Mouse (Mus musculus) left cerebral cortex, adult 11 months (tissue): ENCODE results near the gene Hamp2.
"Not testable (repeated sequence)": the region's sequence is repeated elsewhere in the genome, so short reads cannot be mapped to it uniquely, and the experiment has no call there.

Experiments
- DNase-seq: peaks from one replicate; pipeline ENCODE4 v3.0.0; 2022; ENCODE audit warnings: low spot score

Hamp2 gene

DNA sequence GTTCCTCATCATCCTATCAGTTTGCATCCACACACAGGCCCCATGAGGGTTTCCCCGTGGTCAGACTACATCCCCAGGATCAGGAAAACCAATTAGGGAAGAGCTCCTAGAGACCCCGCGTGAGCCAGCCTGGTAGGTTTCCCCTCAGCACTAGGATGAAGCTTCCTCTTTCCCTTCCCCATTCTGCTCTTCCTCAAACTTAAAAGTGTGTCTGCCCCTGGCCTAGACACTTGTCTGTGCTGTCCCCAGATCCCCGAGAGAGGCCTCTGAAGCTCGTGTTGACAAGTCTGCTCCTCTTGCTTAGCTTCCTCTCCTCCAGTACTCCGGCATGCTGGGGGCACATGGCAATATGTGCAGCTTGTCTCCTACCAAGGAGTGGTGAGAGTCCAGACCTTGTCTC lies 29.0 kb upstream of the Hamp2 start:
- no peak for DNase-seq

DNA sequence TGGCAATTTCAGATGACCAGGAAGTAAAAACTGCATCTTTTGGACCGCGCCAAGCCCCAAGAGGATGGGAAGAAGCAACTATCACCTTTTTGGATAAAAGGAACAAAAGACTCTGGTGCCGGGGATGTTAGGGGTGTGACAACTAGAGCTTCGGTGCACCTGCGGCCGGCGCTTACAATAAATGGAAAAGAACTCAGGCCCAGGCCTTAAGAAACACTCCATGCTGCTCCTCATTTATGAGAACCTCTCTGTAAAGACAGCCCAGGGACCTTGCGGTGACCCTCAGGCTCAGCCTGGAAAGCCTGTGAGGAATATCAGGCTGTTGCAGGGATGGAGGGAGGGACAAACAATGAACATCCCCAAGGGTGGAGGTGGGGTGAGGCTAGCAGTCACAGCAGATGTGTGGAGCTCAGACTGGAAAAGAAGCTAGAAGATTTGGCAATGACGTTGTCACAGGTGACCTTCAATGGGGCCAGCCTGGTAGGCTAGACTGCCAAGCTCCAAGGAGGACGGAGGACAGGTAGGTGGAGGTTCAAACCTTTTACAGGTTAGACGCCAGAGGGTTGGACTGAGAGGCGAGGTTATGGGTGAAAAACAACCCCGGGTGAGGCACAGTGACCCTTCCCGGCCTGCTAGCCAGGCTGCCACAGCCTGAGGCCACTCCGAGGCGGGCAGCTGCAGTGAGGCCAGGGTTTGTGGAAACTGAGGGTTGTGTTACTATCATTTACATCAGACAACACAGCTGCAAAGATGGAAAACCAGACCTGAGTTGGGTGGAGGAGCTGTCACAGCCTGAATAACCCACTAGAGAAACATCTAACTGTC lies 28.2 kb upstream of the Hamp2 start:
- DNase-seq, result no peak

DNA sequence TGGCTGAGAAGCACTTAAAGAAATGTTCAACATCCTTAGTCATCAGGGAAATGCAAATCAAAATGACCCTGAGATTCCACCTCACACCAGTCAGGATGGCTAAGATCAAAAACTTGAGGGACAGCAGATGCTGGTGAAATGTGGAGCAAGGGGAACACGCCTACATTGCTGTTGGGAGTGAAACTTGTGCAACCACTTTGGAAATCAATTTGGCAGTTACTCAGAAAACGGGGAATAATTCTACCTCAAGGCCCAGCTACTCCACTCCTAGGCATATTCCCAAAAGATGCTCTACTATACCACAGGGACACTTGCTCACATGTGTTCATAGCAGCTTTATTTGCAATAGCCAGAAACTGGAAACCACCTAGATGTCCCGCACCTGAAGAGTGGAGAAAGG lies 25.4 kb upstream of the Hamp2 start:
- not testable (repeated sequence) for DNase-seq

DNA sequence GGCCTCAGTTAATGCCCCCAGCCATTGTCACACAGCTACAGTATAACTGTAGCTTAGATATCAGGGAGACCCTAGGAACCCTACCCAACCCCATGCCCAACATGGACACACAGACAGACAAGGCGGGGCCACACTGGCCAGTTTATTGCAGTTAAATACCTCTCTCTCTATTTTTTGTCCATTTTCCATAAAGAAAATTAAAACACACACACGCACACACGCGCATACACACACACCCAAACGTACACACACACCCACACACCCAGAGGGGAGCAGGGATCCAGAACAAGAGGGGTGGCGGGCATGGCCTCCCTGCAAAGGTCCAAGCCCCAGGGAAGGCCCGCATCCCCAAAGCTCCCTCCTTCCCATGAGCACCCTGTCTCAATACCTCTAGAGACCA lies 21.4 kb upstream of the Hamp2 start:
- DNase-seq, result no peak

DNA sequence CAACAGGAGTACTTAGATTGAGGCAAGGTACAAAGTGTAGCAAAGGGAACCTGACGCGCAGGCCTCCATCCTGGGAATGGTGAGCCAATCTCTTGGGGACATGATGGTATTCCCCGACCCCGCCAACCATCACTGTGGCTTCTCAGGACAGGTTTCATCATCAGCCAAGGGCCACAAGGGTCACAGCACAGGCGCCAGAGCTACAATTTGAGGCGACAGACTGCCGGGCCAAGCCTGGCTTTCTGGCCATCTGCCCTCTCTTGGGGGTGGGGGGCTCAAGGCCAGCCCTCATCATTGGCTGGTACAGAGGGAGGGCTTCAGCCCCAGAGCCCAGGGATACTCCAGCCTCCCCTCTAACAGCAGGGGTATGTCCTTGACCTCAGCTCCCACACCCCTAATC lies 21.0 kb upstream of the Hamp2 start:
- DNase-seq, result not testable (repeated sequence)

DNA sequence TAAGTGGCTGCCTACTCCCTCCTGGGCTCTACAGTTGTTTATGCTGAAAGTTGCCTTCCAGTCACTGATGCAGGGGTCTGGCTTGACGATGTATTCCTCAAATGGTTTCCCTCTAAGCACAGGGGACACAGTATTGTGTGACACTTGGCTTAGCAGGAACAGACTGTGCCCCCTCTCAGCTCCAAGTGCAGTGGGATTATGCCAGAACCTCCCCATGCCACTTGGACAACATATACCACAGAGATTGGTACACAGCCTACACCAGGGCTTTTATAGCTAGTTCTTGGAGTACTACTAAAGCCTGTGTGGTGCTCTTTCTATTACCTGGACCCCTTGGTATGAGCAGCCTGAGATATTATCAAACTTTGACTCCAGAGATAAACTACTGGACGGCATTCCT lies 20.2 kb upstream of the Hamp2 start:
- DNase-seq, result not testable (repeated sequence)

DNA sequence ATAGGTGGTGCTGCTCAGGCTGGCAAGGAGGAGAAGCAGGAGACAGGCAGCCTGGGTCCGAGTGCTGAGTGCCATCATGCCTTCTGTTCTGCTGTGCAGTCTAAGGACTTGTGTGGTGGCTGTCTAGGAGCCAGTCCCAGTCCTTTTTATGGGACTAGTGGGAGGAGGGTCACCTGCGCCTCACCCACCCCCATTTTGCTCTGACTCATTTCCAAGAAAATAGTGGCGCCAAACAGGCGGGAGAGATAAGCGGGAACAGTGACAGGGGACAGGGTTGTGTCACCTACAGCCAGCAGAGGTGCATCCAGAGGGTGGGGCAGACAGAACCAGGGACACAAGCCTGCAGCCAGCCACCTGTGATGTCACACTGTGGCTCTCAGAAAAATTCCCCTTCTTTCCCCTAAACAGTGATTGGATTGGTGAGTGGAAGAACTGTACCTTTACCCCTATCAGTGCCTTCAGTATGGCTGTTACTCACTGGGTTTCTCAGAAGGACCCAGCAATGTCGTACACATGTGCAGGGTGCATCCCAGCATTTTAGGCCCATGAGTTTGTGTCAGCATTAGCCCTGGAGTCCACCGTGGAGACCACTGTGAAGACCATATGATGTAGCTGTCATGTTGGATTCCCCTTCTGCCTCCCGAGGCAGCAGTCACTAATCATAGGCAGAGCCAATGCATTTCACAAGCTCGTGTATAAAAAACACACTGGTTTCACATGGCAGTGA lies 19.6 kb upstream of the Hamp2 start, which contains the start of gene Hamp:
Gene Hamp (minus strand): TSS at position 124 of the 727 bp plus-strand sequence.
- no peak for DNase-seq

DNA sequence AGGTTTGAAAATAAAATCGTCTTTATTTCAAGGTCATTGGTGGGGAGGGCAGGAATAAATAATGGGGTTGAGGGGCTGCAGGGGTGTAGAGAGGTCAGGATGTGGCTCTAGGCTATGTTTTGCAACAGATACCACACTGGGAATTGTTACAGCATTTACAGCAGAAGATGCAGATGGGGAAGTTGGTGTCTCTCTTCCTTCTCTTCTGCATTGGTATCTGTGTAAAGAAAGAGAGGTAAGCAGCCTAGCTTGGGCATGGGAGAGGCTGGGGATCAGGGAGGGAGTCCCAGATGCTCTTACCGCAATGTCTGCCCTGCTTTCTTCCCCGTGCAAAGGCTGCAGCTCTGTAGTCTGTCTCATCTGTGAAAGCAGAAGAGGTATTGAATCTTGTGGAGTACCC lies 17.9 kb upstream of the Hamp2 start:
- not testable (repeated sequence) for DNase-seq

DNA sequence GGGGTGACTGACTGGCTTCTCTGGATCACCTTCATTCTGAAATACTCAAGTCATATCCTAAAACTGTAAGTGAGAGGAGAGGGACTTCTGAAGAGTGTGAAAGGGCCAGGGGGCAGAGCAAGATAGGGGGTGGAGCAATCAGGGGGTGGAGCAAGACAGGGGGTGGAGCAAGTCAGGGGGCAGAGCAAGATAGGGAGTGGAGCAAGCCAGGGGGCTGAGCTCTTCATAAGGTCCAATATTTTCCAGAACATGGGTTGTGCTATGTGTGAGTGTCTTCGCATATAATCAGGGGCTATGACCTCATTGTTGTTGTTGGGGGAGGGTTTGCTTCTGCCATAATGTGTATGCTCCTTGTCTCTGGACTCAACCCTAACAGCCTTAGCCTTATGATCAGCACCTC lies 15.6 kb upstream of the Hamp2 start:
- DNase-seq, result not testable (repeated sequence)

DNA sequence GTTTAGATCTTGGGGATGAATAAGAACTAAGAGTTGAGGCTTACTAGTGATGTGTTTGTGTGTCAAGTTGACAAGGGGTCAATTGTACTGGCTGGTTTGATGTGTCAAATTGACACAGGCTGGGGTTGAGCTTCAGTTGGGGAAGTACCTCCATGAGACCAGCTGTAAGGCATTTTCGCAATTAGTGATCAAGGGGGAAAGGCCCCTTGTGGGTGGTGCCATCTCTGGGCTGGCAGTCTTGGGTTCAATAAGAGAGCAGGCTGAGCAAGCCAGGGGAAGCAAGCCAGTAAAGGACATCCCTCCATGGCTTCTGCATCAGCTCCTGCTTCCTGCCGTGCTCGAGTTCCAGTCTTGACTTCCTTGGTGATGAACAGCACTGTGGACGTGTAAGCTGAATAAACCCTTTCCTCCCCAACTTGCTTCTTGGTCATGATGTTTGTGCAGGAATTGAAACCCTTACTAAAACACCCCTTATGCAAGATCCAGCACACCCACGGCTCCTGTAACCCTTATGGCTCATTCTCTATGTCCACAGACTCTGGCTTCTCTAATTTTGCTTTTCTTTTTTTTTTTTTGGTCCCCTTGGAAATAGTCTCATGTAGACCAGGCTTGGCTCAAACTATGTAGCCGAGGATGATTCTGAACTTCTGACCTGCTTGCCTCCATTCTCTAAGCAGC lies 11.1 kb upstream of the Hamp2 start:
- DNase-seq, result not testable (repeated sequence)

DNA sequence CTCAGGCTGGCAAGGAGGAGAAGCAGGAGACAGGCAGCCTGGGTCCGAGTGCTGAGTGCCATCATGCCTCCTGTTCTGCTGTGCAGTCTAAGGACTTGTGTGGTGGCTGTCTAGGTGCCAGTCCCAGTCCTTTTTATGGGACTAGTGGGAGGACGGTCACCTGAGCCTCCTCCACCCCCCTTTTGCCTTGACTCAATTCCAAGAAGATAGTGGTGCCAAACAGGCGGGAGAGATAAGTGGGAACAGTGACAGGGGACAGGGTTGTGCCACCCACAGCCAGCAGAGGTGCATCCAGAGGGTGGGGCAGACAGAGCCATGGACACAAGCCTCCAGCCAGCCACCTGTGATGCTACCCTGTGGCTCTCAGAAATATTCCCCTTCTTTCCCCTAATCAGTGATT lies 410 bp downstream of the Hamp2 start:
- DNase-seq, result no peak

DNA sequence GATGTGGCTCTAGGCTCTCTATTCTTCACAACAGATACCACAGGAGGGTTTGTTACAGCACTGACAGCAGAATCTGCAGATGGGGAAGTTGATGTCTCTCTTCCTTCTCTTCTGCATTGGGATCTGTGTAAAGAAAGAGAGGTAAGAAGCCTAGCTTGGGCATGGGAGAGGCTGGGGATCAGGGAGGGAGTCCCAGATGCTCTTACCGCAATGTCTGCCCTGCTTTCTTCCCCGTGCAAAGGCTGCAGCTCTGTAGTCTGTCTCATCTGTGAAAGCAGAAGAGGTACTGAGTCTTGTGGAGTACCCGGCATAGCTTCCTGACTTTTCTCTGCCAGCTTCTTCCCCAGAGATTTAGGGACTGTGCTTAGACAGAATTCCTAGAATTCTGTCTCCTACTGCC lies 2.0 kb downstream of the Hamp2 start:
- DNase-seq, result not testable (repeated sequence)

DNA sequence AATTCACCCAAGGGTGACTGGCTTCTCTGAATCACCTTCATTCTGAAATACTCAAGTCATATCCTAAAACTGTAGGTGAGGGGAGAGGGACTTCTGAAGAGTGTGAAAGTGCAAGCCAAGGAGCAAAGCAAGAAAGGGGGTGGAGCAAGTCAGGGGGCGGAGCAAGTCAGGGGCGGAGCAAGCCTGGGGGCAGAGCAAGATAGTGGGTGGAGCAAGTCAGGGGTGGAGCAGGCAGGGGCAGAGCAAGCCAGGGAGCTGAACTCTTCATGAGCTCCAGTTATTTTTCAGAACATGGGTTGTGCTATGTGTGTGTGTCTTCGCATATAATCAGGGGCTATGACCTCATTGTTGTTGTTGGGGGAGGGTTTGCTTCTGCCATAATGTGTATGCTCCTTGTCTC lies 4.3 kb downstream of the Hamp2 start:
- DNase-seq, result no peak

DNA sequence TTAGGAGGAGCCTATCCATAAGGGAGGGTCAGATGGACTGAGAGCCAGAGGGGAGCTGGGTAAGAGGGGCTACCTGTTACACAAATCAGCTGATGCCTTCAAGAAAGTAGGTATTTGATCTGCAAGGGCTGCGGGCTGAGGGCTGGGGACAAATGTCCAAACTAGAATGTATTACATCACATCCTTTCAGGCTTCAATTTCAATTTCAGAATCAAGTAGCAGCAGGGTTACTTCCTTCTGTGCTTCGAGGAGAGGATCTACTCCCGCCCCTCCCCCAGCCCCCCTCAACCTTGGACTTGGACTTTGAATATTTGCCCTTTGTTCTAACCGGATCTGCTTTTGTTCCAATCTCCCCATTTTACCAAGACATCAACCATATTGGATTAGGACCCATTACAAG lies 7.3 kb downstream of the Hamp2 start:
- no peak for DNase-seq

DNA sequence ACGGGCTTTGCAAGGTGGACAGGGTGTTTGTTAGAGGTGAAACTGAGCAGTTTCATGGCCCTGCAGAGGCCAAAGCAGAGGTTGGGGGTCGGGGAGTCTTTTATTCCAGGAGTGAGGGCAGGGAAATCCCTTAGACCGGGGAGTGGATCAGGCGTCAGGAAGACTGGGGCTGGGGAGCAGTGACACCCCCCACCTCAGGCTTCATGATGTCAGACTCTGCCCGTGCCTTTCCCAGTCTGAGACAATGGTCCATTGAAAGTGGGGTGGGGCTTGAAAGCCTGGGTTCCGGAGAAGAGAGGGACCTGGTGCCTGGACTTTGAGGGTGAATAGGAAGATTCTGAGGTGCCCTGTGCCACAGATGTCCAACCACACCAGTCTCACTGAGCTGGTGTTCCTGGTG lies 7.8 kb downstream of the Hamp2 start:
- DNase-seq, result peak; percentile 40

DNA sequence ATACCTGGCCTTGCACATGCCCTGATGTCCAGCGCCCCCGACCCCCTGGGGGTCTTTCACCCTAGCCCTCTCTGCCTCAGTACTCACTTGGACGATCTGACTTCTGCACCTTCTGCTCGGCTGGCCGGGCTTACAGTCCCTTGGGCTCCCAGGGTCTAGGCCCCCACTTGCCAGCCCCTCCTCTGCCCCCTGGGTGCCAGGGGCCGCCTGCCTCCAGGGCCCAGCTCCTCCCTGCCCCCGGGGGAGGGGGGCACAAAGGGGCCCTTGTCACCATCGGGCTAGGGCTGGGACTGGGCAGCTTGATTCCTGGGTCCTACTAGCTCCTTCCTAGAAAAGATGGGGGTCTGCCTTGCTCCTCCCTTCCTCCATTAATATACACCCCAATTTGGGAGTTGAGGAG lies 9.7 kb downstream of the Hamp2 start, which contains the start of gene Mag:
Gene Mag (minus strand): TSS at position 142 of the 400 bp plus-strand sequence.
- peak; percentile 39 for DNase-seq

DNA sequence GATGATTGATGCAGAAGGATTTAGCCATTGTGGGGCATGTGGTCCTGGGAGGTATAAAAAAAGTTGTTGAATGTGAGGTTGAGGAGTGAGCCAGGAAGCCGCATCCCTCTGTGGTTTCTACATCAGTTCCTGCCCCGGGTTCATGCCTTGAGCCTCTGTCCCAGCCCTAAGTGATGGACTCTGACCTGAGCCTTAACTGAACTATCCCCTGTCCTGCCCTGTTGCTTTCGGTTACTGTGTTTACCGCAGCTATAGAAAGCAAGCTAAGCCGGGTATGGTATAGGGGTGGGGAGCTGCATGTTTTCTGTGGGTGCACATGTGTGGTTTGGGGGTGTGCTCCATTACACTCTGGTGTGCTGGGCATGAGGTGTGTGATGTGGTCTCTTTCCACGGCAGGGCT lies 14.7 kb downstream of the Hamp2 start:
- no peak for DNase-seq

DNA sequence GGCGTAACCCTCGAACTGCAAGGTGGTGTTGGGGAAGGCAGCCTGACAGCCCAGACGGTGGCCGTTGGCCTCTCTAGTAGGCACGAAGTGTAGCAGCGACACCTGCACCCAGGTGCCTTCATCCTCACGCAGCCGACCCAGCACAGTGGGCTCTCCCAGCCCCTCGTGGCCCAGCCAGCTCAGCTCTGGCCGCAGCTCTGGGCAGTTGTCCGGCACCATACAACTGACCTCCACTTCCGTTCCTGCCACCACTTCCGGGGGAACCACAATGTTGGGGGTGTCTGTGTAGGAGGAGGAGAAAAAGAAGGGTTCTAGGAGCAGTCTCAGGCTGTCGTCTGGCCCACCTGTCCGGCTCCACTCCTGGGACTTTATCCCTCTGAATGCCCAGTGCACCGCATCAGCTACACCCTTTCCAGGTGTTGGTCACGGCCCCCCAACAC lies 15.5 kb downstream of the Hamp2 start:
- no peak for DNase-seq

DNA sequence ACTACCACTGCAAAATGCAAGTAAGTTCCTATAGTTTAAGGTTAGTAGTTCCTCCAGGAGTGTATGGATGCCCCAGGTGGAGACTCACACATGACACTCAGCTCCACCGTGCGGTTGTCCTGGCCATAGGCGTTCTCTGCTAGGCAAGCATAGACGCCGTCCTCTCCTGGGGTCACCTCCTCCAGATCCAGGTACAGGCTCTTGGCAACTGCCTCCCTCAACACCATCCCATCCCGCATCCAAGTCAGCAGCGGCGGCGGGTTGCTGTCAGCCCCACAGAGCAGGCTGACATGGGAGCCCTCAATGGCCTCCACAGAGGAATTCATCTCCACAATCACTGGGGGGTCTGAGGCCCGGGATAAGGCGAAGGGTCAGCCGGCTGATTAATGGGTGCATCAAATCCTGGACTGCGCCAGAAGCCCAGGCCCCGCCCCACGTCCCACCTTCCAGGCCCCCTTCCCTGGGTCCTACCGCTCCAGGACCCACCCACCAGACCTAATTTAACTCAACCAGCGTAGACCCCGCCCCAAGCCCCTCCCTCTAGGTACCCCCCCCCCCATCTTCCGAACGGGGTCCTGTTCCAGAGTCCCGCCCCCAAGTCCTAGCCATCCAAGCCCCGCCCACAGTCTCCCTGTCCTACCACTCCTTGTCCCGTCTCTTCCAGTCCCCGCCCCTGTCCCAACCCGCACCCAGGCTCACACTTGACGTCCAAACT lies 16.0 kb downstream of the Hamp2 start:
- no peak for DNase-seq

DNA sequence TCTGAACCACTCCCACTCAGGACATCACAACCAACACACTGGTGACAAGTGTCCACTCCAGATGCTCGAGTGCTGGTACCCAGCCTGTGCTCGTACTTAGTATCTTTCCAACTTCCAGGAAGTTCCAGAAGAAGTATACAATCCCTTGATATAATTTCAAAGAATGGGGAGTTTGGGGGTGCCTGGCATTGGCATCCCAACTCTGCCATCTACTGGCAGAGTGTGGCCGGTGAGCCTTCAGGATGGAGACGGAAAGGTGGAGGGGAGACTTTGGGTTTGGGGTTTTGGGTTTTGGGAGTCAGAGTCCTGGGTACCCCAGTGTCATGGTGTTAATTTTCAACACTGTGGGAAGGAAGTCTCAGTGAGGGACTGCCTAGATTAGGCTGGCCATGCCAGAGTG lies 20.4 kb downstream of the Hamp2 start:
- no peak for DNase-seq

DNA sequence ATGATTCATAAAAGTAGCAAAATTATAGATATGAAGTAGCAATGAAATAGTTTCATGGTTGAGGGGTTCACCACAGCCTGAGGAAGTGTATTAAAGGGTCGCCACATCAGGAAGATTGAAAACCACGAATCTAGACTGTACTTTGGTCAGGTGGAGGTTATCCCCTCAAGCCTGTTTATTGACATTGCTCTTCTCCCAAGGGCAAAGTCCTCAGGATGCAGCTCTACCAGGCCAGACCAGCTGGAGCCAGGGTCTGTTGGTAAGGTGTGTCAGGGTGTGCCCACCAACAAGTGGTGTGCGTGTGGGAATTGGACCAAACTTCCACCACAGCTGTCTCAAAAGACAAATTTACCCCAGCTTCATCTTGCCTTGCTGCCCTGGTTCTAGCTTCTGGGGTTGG lies 29.3 kb downstream of the Hamp2 start:
- DNase-seq, result no peak

DNA sequence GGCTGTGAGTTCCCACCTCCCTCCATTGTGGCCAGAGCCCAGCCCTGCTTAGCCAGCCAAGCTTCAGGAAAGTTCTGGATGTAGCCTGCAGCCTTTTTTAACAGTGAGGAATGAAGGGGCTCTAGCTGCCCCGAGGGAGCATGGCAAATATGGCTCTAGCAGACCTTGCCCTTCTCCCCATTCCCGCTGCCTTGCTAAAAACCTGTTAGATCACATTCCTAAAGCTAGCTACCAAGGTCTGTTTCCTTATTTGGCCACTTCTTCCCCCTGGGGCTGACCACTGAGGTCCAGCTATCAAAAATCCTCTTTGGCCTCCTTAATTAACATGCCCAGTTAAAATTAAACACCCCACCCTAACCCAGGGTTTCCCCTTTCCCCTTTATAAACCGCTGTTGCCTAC lies 32.0 kb downstream of the Hamp2 start:
- no peak for DNase-seq
